Mouse (Mus musculus) hindbrain, embryonic 12.5 days (tissue): ENCODE results near the gene Lyrm4. TPM values are rescaled to one million over a fixed set of nuclear protein-coding genes. Genes with fewer than 3 reads are reported as not detected.
A peak's percentile ranks its signal among the peaks of the same experiment; 100 is the strongest.

Experiments
- ATAC-seq: fragments of 200-750 bp; cut with Nextera tagmentation; 2 replicates; pipeline ENCODE4 v1.8.0; 2017; ENCODE audit warnings: moderate TSS enrichment; ENCODE audit not compliant: low FRiP score
- H3K27ac ChIP-seq: fragments of 300-500 bp; sonication (generic); 2 replicates; pipeline ENCODE4 v1.5.1; 2016; ENCODE audit warnings: mild to moderate bottlenecking
- H3K27me3 ChIP-seq: fragments of 300-500 bp; sonication (generic); 2 replicates; pipeline ENCODE4 v1.6.1; 2016; ENCODE audit warnings: mild to moderate bottlenecking
- H3K36me3 ChIP-seq: fragments of 300-500 bp; sonication (generic); 2 replicates; pipeline ENCODE4 v1.6.1; 2016; ENCODE audit warnings: mild to moderate bottlenecking
- H3K4me1 ChIP-seq: fragments of 300-500 bp; sonication (generic); 2 replicates; pipeline ENCODE4 v1.6.1; 2016
- H3K4me2 ChIP-seq: fragments of 300-500 bp; sonication (generic); replicated peaks from 2 replicates; pipeline ENCODE4 v1.6.1; 2016; ENCODE audit warnings: mild to moderate bottlenecking
- H3K4me3 ChIP-seq: fragments of 300-500 bp; sonication (generic); 2 replicates; pipeline ENCODE4 v1.5.1; 2016; ENCODE audit warnings: mild to moderate bottlenecking
- H3K9ac ChIP-seq: fragments of 300-500 bp; sonication (generic); 2 replicates; pipeline ENCODE4 v1.6.1; 2016; ENCODE audit warnings: mild to moderate bottlenecking, moderate library complexity
- H3K9me3 ChIP-seq: fragments of 300-500 bp; sonication (generic); replicated peaks from 2 replicates; pipeline ENCODE4 v1.6.1; 2016; ENCODE audit warnings: mild to moderate bottlenecking
- WGBS: fragments of 180-500 bp; shearing (Covaris S2); methylation state at CpG from one replicate; pipeline ENCODE4 v1.1.7; 2016; 5-methylcytosine and 5-hydroxymethylcytosine counted together
- polyA plus RNA-seq: library from polyadenylated mRNA; unstranded; fragments of >200 nt; fragmentation: Nextera tagmentation; extraction: Ambion mirVana; gene quantifications from 2 replicates; pipeline ENCODE4 v1.2.1, GENCODE M21; 2016

The Lyrm4 gene
- polyA plus RNA-seq = 22.0 and 23.3 TPM in 2 replicates

GRCm38 (mm10) chr13:36117143-36118014 is at the start of gene Lyrm4, which contains the start of gene Fars2:
Gene Lyrm4, minus strand, starts transcription at chr13:36117526.
Gene Fars2, plus strand, starts transcription at chr13:36117412.
- peaks cover 12% of the 10 kb centered on the region for H3K4me1 ChIP-seq
- ATAC-seq = peak; percentile 99
- peak within 1 kb of the TSS; percentile 76 for H3K4me3 ChIP-seq
- no peaks in the 10 kb centered on the region for H3K9me3 ChIP-seq
- no peaks in the 10 kb centered on the region for H3K36me3 ChIP-seq
- WGBS = 0% methylated on average over 72 of the region's 75 CpGs
- H3K4me2 ChIP-seq = peak within 1 kb of the TSS; percentile 86
- H3K27me3 ChIP-seq = no peaks in the 10 kb centered on the region
- H3K27ac ChIP-seq = peak within 1 kb of the TSS; percentile 98
- peak within 1 kb of the TSS; percentile 78 for H3K9ac ChIP-seq

- 89% methylated on average over 1 of the region's 1 CpGs for WGBS
- H3K4me1 ChIP-seq = no peaks in the 10 kb centered on the region
- no peak overlapping the region for H3K4me2 ChIP-seq
- H3K9ac ChIP-seq = no peak overlapping the region
- no peak overlapping the region for H3K27ac ChIP-seq
- no peaks in the 10 kb centered on the region for H3K9me3 ChIP-seq
- no peak overlapping the region for H3K4me3 ChIP-seq
- H3K36me3 ChIP-seq = no peaks in the 10 kb centered on the region
- no peak for ATAC-seq
- H3K27me3 ChIP-seq = no peaks in the 10 kb centered on the region
Measured at GRCm38 (mm10) chr13:36163898-36164297, 46.6 kb upstream of the Lyrm4 start.

DNA sequence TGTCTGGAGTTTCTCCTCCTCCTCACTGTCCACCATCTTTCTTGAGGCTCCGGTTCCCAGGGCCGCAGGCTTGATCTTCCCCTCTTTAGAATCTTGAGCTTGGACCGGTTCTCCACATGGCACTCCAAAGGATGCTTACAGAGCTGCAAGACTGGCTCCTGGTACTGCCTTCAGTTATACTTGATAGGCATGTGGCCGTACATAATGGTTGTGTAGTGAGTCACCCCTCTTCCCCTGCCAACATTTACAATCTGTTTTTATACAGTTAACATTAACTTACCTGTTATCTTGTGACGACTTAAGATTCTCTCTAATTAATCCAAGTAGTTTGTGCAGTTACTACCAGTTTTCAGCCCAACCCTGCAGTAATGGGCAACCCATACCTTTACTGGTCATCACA is 46.1 kb upstream of the Lyrm4 start:
- 91% methylated on average over 5 of the region's 5 CpGs for WGBS
- ATAC-seq = no peak
- H3K4me1 ChIP-seq = no peaks in the 10 kb centered on the region

GRCm38 (mm10) chr13:36156340-36156931 is 39.1 kb upstream of the Lyrm4 start:
- Histone ChIP-seq H3K9ac (no peak overlapping the region), H3K4me1 (no peaks in the 10 kb centered on the region), H3K27ac (no peak overlapping the region), H3K9me3 (no peaks in the 10 kb centered on the region), H3K27me3 (no peaks in the 10 kb centered on the region), H3K4me3 (no peak overlapping the region), H3K36me3 (no peaks in the 10 kb centered on the region), H3K4me2 (no peak overlapping the region)
- 93% methylated on average over 7 of the region's 7 CpGs for WGBS
- ATAC-seq = no peak

More for the DNA sequence above, 46.1 kb upstream of the Lyrm4 start:
- no peaks in the 10 kb centered on the region for H3K36me3 ChIP-seq
- H3K9ac ChIP-seq = no peak overlapping the region
- H3K4me2 ChIP-seq = no peak overlapping the region
- H3K27me3 ChIP-seq = no peaks in the 10 kb centered on the region
- no peak overlapping the region for H3K4me3 ChIP-seq
- H3K9me3 ChIP-seq = no peaks in the 10 kb centered on the region
- H3K27ac ChIP-seq = no peak overlapping the region

DNA sequence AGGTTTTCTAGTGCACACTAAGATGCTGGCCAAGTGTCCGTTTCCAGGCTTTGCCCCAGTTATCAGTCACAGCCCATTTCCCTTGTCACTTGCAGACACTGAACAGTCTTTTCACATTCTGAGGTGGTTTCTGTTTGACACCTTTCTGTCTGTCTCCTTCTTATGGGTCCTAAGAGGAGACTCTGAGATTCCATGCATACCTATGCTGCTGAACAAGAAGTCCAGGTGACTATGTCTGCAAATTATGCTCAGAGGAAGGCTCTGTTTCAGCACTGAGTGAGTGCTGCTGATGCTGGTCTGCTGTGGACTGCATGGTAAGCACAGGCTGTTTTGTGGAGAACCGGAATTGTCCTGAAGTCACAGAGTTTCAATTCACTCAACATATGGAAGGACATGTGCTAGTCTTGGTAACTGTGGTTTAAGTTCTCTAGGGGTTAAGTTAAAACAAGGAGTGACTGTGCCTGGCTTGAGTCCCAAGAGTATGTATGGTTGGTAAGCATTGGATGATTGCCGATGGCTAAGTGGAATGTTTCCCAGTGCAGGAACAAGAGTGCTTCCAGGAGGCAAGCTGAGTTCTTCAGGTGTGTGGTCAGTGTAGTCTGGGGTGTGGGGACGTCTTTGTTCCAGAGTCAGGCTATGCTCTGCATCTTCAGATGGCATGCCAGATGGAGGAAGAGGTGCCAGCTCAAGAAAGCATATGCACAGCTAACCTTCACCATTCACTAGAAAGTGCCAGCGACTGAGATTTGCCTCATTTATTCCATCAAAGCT is 35.6 kb upstream of the Lyrm4 start:
- no peaks in the 10 kb centered on the region for H3K36me3 ChIP-seq
- H3K4me3 ChIP-seq = no peak overlapping the region
- 88% methylated on average over 5 of the region's 5 CpGs for WGBS
- H3K9me3 ChIP-seq = no peaks in the 10 kb centered on the region
- H3K4me1 ChIP-seq = 0 out of 2 replicates have a peak, but pooled peaks cover 3% of the 10 kb centered on the region
- H3K4me2 ChIP-seq = no peak overlapping the region
- no peak overlapping the region for H3K9ac ChIP-seq
- H3K27ac ChIP-seq = no peak overlapping the region
- H3K27me3 ChIP-seq = no peaks in the 10 kb centered on the region
- ATAC-seq = no peak

- H3K9me3 ChIP-seq = no peaks in the 10 kb centered on the region
Measured at GRCm38 (mm10) chr13:36150272-36150671, 32.9 kb upstream of the Lyrm4 start.

DNA sequence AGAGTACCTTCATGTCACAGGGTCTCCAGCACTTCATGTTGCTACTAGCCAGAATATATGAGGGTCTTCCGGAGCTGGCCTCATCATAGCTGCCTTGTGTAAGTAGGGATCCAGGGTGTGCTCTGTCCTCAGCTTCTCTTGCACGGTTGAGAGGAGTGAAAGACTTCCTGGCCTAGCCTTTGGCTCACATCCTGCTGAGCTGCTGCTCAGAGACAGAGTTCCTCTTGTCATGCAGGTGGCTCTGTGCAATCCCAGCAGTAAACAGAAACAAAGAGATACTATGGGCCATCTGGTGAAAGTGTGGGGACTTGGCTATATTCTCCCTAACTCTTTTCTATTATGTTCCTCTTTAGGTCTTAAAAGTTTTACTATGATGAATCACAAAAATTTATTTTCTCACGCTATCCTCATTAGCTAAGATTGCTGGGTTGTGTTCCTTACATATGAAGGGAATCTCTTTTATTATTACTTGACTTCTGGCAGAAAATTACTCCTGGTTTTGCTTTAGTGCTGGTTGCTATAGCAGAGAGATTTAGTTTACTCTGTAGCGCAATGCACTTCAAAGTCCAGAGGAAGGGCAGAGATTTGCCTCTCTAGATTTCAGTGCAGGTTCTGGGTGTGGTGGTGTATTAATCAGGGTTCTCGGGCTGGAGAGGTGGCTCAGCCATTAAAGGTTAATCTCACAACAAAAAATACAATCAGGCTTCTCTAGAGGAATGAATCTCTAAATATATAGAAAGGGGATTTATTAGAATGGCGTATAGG is 32.0 kb upstream of the Lyrm4 start:
- WGBS = 59% methylated on average over 6 of the region's 6 CpGs
- H3K4me3 ChIP-seq = no peak overlapping the region
- H3K4me2 ChIP-seq = no peak overlapping the region
- H3K27ac ChIP-seq = peak overlapping the region; percentile 12; the same call in 1 of the 2 replicates
- no peaks in the 10 kb centered on the region for H3K36me3 ChIP-seq
- 0 out of 2 replicates have a peak, but pooled peaks cover 3% of the 10 kb centered on the region for H3K4me1 ChIP-seq
- no peaks in the 10 kb centered on the region for H3K9me3 ChIP-seq
- H3K27me3 ChIP-seq = no peaks in the 10 kb centered on the region
- no peak for ATAC-seq
- no peak overlapping the region for H3K9ac ChIP-seq

More at GRCm38 (mm10) chr13:36150272-36150671, 32.9 kb upstream of the Lyrm4 start:
- no peak for ATAC-seq
- Histone ChIP-seq H3K27ac (no peak overlapping the region), H3K27me3 (no peaks in the 10 kb centered on the region), H3K4me2 (no peak overlapping the region), H3K36me3 (no peaks in the 10 kb centered on the region), H3K9ac (no peak overlapping the region), H3K4me1 (0 out of 2 replicates have a peak, but pooled peaks cover 3% of the 10 kb centered on the region), H3K4me3 (no peak overlapping the region)
- WGBS = 64% methylated on average over 5 of the region's 5 CpGs

DNA sequence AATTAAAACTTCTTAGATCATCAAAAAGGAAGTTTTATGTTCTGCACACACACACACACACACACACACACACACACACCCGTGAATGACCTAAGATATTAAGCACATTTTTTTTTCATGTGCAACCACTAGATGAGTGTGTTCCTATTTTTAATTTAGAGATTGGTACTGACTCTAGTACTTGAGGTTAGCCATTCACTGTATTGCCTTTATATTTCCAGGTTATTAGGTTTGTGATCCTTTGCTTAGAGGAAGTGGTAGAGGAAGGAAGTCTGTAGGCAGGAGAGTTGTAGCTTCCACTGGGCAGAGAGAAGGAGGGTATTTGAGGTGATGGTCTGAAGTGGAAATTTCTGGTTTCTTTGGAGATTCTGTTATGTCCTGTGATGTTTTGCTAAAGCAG is 28.3 kb upstream of the Lyrm4 start:
- Histone ChIP-seq H3K4me3 (no peak overlapping the region), H3K4me2 (no peak overlapping the region), H3K27me3 (no peaks in the 10 kb centered on the region), H3K27ac (no peak overlapping the region), H3K4me1 (0 out of 2 replicates have a peak, but pooled peaks cover 3% of the 10 kb centered on the region), H3K9ac (no peak overlapping the region), H3K36me3 (no peaks in the 10 kb centered on the region), H3K9me3 (no peaks in the 10 kb centered on the region)
- 78% methylated on average over 1 of the region's 1 CpGs for whole genome bisulfite sequencing
- no peak for ATAC-seq

GRCm38 (mm10) chr13:36140247-36141016 is 23.1 kb upstream of the Lyrm4 start:
- no peak overlapping the region for H3K4me2 ChIP-seq
- H3K27me3 ChIP-seq = no peaks in the 10 kb centered on the region
- no peak overlapping the region for H3K27ac ChIP-seq
- H3K4me1 ChIP-seq = no peaks in the 10 kb centered on the region
- ATAC-seq = no peak
- H3K36me3 ChIP-seq = no peaks in the 10 kb centered on the region
- H3K9ac ChIP-seq = no peak overlapping the region
- no peak overlapping the region for H3K4me3 ChIP-seq
- 79% methylated on average over 5 of the region's 5 CpGs for WGBS
- no peaks in the 10 kb centered on the region for H3K9me3 ChIP-seq

DNA sequence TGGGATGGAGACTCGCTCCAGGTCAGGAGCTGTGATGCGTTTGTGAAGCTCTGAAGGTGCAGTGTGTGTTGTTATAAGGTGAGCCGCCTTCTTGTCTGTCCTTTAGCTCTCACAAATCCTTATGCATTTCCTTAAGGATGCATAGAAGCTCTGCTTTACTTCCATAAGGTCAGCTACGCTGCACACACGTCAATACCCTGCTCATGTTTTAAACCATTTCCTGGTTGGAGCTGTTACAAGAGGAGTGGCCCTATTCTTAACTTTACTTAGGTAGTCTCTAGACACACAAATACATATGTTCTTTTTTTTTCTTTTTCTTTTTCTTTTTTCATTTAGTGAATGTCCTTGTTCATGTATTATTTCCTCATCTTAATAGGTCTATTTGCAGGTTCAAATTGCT is 22.4 kb upstream of the Lyrm4 start:
- WGBS = 84% methylated on average over 5 of the region's 5 CpGs

GRCm38 (mm10) chr13:36131992-36132649 is 14.8 kb upstream of the Lyrm4 start:
- Histone ChIP-seq H3K9me3 (no peaks in the 10 kb centered on the region), H3K36me3 (no peaks in the 10 kb centered on the region), H3K4me1 (no peaks in the 10 kb centered on the region), H3K4me2 (no peak overlapping the region), H3K27ac (no peak overlapping the region), H3K4me3 (no peak overlapping the region), H3K9ac (no peak overlapping the region), H3K27me3 (no peaks in the 10 kb centered on the region)
- 92% methylated on average over 4 of the region's 5 CpGs for WGBS
- no peak for ATAC-seq

More for the DNA sequence above, 22.4 kb upstream of the Lyrm4 start:
- Histone ChIP-seq H3K4me2 (no peak overlapping the region), H3K4me1 (no peaks in the 10 kb centered on the region), H3K9me3 (no peaks in the 10 kb centered on the region), H3K27me3 (no peaks in the 10 kb centered on the region), H3K27ac (no peak overlapping the region), H3K4me3 (no peak overlapping the region), H3K9ac (no peak overlapping the region), H3K36me3 (no peaks in the 10 kb centered on the region)
- no peak for ATAC-seq
